Mouse (Mus musculus) urinary bladder, adult 2 months (tissue): ENCODE data around the gene Srrm3. TPM values are rescaled to one million over a fixed set of nuclear protein-coding genes. Genes with fewer than 3 reads are reported as not detected.

Experiments used
- DNase-seq: peaks from one replicate; pipeline ENCODE4 v3.0.0; 2022; ENCODE audit warnings: low spot score
- polyA plus RNA-seq: library from polyadenylated mRNA; depleted of rRNA; stranded (reverse); fragments of >200 nt; gene quantifications from 2 replicates; pipeline ENCODE4 v1.2.3, GENCODE M21; 2012

The Srrm3 gene
- polyA plus RNA-seq, 1 experiment: 0.12 TPM

DNA sequence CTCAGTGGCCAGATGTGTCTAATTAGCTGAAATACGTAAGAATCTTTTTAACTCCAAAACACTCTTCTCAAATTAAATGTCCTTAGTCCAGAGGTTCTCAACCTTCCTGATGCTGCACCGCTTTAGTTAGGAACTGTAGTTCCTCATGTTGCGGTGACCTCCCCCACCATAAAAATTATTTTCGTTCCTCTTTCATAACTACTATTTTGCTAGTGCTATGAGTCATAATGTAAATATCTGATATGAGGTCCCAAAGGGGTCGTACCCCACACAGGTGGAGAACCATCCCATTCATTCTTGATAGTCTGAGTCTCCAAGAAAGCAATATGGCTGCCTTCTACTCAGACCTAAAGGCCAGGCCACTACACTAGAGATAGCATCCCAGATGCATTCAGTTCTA, 63.8 kb downstream of the Srrm3 start:
- no peak for DNase-seq

GRCm38 (mm10) chr5:135872996-135873395, 66.3 kb downstream of the Srrm3 start:
- DNase-seq: no peak

DNA sequence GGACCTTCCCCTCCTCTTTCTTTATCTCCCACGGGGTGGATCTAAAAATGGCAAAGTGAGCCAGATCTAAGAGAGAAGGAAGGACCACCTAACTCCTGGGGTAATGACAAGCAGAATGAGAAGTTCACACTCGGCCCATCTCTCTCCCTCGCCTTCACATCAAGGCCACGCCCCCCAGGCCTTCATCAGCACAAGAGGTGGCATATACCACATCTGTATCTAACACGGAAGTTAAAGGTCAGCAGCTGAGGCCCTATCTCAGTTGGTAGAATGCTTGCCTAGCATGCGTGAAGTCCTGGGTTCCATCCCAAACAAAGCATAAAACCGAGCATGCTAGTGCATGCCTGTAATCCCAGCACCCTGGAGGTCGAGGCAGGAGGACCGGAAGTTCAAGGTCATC, 67.1 kb downstream of the Srrm3 start:
- DNase-seq: no peak

- no peak for DNase-seq
Measured at GRCm38 (mm10) chr5:135877180-135877579, 70.5 kb downstream of the Srrm3 start.

- DNase-seq: peak; percentile 34
Measured at GRCm38 (mm10) chr5:135877831-135878231, 71.1 kb downstream of the Srrm3 start.

GRCm38 (mm10) chr5:135879449-135880158, 72.9 kb downstream of the Srrm3 start:
- peak; percentile 63 for DNase-seq

DNA sequence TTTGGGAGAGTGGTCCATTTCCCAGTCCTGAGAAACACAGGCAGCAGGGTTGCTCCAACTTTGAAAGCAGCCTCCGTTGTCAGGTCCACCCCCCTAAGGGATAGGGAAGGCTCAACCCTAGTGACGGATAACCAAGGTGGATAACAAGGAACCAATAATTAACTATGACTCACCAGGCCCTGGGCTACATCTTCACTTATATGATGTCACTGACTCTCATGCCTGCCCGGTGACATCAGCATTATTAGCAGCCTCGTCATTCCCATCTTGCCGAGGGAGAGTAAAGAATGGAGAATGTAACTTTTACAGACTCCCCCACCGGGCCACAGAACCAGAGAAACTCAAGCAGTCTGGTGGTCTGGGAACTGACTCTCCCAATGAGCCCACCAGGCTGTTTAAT, 78.0 kb downstream of the Srrm3 start:
- DNase-seq: no peak

GRCm38 (mm10) chr5:135887675-135888102, 81.0 kb downstream of the Srrm3 start, which contains the start of gene Hspb1:
Gene Hspb1 (plus strand): TSS chr5:135887919.
- DNase-seq: peak; percentile 94

GRCm38 (mm10) chr5:135888405-135889215, 81.9 kb downstream of the Srrm3 start:
- peak; percentile 55 for DNase-seq

DNA sequence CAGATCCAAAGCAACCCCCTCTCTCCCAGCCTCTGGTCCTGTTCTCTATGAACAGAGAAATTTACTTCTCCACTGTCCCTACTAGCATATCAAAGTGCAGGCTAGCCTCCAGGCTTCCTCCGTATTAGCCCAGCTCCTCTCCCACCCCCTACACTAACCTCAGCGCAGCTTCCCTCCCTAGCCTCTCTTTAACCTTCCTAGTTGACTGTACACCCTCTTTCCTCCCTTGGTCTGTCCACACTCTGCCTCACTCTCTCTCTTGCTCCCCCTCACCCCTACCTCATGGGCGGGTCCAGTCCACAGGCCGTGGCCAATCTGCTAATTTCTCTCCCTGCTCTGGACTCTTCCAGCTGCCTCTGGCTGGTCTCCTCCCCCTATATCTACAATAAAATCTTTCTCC, 83.6 kb downstream of the Srrm3 start:
- no peak for DNase-seq

GRCm38 (mm10) chr5:135890920-135891319, 84.2 kb downstream of the Srrm3 start:
- no peak for DNase-seq

- DNase-seq: peak; percentile 57
Measured at GRCm38 (mm10) chr5:135892589-135893351, 86.1 kb downstream of the Srrm3 start.

DNA sequence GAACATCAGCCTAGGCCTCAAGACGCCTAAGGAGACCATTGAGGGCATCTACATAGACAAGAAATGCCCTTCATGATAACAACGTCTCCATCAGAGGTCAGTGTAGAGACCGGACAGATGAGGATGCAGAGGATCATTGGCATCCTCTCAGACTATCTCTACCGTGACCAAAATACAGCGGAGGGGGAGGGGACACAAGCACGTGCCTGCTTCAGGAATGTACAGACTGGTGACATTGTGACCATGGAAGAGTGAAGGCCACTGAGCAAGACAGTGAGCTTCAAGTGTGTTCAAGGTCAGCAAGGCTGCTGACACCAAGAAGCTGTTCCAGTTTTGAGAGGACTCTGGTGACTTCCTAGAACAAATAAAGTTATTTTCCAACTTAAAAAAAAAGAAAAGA, 88.3 kb downstream of the Srrm3 start:
- DNase-seq: no peak

DNA sequence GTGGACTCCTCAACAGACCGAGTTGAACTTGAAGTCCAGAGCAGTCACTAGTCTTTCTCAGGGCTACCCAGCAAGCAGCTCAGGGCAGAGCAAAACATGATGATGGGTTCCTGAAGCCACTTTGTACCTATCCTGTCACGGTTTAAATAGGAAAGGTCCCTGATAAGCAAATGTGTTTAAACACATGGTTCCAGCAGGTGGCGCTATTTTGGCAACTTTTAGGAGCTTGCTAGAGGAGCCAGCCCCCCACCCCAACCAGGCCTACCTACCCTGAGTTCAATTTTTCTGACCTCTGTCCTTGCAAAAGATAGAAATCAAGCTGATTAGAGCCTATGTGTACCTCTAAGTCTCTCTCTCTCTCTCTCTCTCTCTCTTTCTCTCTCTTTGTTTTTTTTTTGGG, 91.3 kb downstream of the Srrm3 start:
- DNase-seq: no peak

GRCm38 (mm10) chr5:135898995-135899394, 92.3 kb downstream of the Srrm3 start:
- no peak for DNase-seq

- DNase-seq: no peak
Measured at GRCm38 (mm10) chr5:135899833-135900232, 93.1 kb downstream of the Srrm3 start.

- no peak for DNase-seq
Measured at GRCm38 (mm10) chr5:135900701-135901100, 94.0 kb downstream of the Srrm3 start.

GRCm38 (mm10) chr5:135901354-135902095, 94.8 kb downstream of the Srrm3 start:
- DNase-seq: no peak

DNA sequence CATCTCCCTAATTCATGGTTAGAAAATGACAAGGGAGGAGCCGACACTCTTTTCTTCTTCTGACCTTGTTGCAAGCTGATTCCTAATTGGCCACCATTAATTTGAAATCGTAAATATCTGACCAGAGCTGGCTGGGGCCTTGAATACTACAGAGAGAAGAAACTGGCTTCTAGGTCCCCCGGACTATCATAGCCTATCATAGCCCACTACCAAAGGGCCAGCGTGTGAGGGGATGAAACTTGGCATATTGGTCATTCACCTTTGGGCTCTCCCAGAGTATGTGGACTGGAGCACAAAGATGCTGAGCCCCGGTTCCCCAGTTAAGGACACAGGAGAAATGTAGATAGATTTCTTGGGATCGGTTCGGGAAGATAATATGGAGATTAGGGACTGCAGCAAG, 96.4 kb downstream of the Srrm3 start:
- DNase-seq: no peak

GRCm38 (mm10) chr5:135903551-135904151, 97.0 kb downstream of the Srrm3 start:
- DNase-seq: peak; percentile 87

- no peak for DNase-seq
Measured at GRCm38 (mm10) chr5:135904259-135904658, 97.6 kb downstream of the Srrm3 start.
